Mouse (Mus musculus): ENCODE results near the gene Stard10. TPM values are rescaled to one million over a fixed set of nuclear protein-coding genes. Genes with fewer than 3 reads are reported as not detected.

Stard10 gene
- total and polyA plus RNA-seq, 2 experiments from 2014 or later = 17.2 to 39.3 TPM

DNA sequence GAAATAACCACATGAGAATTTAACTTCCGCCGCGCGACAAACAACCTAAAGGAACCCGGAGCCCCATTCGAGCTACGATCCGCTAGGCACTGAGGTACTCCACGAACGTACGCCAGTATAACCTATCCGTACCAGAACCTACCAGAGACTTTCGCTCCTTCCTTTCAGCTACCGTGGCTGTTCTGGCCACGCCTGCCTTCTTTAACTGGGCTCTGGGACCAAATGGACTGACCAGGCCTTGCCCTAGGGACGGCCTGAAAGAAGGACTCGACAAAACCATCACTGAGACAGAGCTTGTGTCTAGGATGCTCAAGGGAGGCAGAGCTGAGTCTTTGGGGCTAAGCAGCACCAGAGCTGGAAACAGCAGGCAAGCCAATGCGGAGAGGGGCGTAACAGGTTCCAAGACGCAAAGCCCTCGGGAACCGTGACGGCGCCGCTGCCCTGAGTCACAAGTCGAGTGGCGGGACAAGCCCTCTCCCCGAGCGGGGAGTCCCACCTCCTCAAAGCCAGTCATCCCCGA lies 15.5 kb upstream of the Stard10 start:
- no peaks in the 10 kb centered on the region for H3K9me3 ChIP-seq (ENCODE audit: low read length)
- ATAC-seq = peak; percentile 0; the same call in 1 of the 2 replicates
- no peaks in the 10 kb centered on the region for H3K27me3 ChIP-seq (ENCODE audit: insufficient read depth, low read length)
- peak overlapping the region; percentile 60 for H3K9ac ChIP-seq (replicated peaks; ENCODE audit: low read length)
- peak overlapping the region; percentile 73 for H3K4me3 ChIP-seq (ENCODE audit: low read length)
- H3K36me3 ChIP-seq (ENCODE audit: insufficient read depth, low read length) = no peaks in the 10 kb centered on the region
- WGBS = 1% methylated on average over 30 of the region's 30 CpGs
- H3K4me2 ChIP-seq (ENCODE audit: low read depth, low read length) = peak overlapping the region; percentile 82
- peak; percentile 75 for DNase-seq (ENCODE audit: low spot score)
- no peak for TF ChIP-seq CTCF (IDR thresholded peaks at IDR 0.05; ENCODE audit: low read depth)
- 0 out of 2 replicates have a peak, but pooled peaks cover 5% of the 10 kb centered on the region for H3K4me1 ChIP-seq (ENCODE audit: insufficient read depth, low read length)
- peak overlapping the region; percentile 69; the same call in 1 of the 2 replicates for H3K27ac ChIP-seq

DNA sequence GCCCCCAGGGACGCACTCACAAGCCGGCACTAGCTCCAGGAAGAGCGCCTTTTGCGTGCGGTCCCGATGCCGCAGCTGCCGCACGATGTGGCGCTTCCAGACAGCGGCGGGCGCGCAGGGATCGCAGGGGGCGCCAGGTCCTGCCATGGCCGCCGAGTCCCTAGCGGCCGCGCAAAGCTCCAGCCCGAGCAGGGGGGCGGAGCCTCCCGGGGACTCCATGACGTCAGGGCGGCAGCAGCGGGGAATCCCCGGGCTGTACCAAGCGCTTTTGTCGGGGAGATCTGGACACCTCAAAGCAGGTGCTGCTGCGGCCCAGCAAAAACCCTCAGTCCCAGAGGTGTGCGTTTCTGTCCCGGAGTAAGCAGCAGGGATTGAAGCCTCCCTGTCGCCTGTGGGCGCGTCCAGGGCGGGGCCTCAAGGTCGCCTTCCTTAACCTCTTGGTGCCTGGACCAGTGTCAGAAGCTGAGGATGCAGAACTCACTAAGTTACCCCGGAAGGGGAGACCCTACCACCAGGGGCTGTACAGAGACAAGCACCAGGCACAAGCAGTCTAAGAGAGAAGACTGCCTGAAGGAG lies 14.9 kb upstream of the Stard10 start, which contains the start of gene Atg16l2:
Atg16l2 (minus strand) TSS at position 371 of the 576 bp plus-strand sequence.
- Histone ChIP-seq H3K27ac (peak within 1 kb of the TSS; percentile 69; the same call in 1 of the 2 replicates), H3K36me3 (ENCODE audit: insufficient read depth, low read length) (no peaks in the 10 kb centered on the region), H3K9ac (replicated peaks; ENCODE audit: low read length) (peak within 1 kb of the TSS; percentile 60), H3K27me3 (ENCODE audit: insufficient read depth, low read length) (no peaks in the 10 kb centered on the region), H3K4me1 (ENCODE audit: insufficient read depth, low read length) (0 out of 2 replicates have a peak, but pooled peaks cover 1% of the 10 kb centered on the region), H3K4me3 (ENCODE audit: low read length) (peak within 1 kb of the TSS; percentile 73), H3K9me3 (ENCODE audit: low read length) (no peaks in the 10 kb centered on the region), H3K4me2 (ENCODE audit: low read depth, low read length) (peak within 1 kb of the TSS; percentile 82)
- TF ChIP-seq CTCF (IDR thresholded peaks at IDR 0.05; ENCODE audit: low read depth) = peak; percentile 52
- ATAC-seq = peak; percentile 94
- peak; percentile 93 for DNase-seq (ENCODE audit: low spot score)
- 0% methylated on average over 33 of the region's 39 CpGs for WGBS

DNA sequence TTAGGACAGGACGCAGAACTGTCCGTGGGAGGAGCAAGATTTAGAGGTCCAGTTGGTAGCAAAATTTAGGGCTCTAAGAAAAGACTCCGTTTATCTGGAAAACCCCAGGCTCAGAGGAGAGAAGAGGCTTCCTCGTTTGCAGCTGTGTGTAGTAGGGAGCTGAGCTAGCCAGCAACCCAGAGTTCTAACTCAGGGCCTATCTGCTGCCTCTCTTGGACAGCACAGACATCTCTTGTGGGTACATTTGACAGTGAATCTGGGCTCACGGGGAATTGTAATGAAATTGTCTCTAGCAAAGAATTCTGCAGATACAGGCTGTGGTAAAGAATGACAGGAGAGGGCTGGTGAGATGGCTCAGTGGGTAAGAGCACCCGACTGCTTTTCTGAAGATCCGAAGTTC lies 14.2 kb upstream of the Stard10 start:
- Histone ChIP-seq H3K9ac (replicated peaks; ENCODE audit: low read length) (peak overlapping the region; percentile 60), H3K4me1 (ENCODE audit: insufficient read depth, low read length) (no peaks in the 10 kb centered on the region), H3K4me2 (ENCODE audit: low read depth, low read length) (peak overlapping the region; percentile 82), H3K27ac (peak overlapping the region; percentile 69; the same call in 1 of the 2 replicates), H3K9me3 (ENCODE audit: low read length) (no peaks in the 10 kb centered on the region), H3K4me3 (ENCODE audit: low read length) (peak overlapping the region; percentile 73), H3K36me3 (ENCODE audit: insufficient read depth, low read length) (no peaks in the 10 kb centered on the region), H3K27me3 (ENCODE audit: insufficient read depth, low read length) (no peaks in the 10 kb centered on the region)
- DNase-seq (ENCODE audit: low spot score) (no peak), ATAC-seq (no peak)
- TF ChIP-seq CTCF (IDR thresholded peaks at IDR 0.05; ENCODE audit: low read depth) = no peak
- 23% methylated on average over 7 of the region's 7 CpGs for WGBS

DNA sequence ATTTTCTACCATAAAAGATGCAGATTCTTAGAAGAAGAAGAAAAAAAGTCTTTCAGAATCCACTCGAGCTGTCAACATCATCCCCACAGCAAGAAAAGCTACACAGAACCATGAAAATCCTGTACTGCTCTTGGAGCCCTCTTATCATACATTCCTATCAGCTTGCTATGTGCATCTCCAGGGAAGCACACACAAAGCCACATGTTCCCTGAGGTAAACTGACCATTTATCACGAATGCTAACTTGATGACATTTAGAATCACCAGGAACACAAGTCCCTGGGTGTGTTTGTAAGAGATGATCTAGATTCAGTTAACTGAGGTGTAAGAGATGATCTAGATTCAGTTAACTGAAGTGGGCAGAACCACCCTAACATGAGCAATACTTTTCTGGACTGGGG lies 10.0 kb upstream of the Stard10 start:
- 53% methylated on average over 2 of the region's 2 CpGs for WGBS

DNA sequence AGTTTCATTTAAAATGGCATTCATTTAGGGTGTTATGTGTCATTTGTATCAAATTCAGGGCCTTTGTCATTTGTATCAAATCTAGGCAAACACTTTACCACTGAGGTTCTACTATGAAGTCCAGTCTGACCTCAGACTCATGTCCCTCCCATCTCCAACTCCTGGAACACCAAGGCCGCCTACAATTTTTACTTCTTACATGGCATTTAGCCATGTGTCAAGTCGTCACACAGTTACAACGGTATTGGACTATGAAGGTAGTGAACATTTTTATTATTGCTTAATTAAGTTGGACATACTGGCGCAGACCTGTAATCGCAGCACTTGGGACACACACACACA lies 6.9 kb upstream of the Stard10 start:
- H3K36me3 ChIP-seq (ENCODE audit: insufficient read depth, low read length) = no peaks in the 10 kb centered on the region
- ATAC-seq = no peak
- no peaks in the 10 kb centered on the region for H3K9me3 ChIP-seq (ENCODE audit: low read length)
- H3K27me3 ChIP-seq (ENCODE audit: insufficient read depth, low read length) = no peaks in the 10 kb centered on the region
- H3K4me3 ChIP-seq (ENCODE audit: low read length) = peak overlapping the region; percentile 48
- peak overlapping the region; percentile 61 for H3K4me2 ChIP-seq (ENCODE audit: low read depth, low read length)
- peak overlapping the region; percentile 42 for H3K9ac ChIP-seq (replicated peaks; ENCODE audit: low read length)
- no peaks in the 10 kb centered on the region for H3K4me1 ChIP-seq (ENCODE audit: insufficient read depth, low read length)
- WGBS = 23% methylated on average over 5 of the region's 5 CpGs
- H3K27ac ChIP-seq = peak overlapping the region; percentile 91
- no peak for DNase-seq (ENCODE audit: low spot score)
- no peak for TF ChIP-seq CTCF (IDR thresholded peaks at IDR 0.05; ENCODE audit: low read depth)

More for the DNA sequence above, 10.0 kb upstream of the Stard10 start:
- ATAC-seq = no peak
- H3K9ac ChIP-seq (replicated peaks; ENCODE audit: low read length) = no peak overlapping the region
- H3K4me2 ChIP-seq (ENCODE audit: low read depth, low read length) = no peak overlapping the region
- no peaks in the 10 kb centered on the region for H3K27me3 ChIP-seq (ENCODE audit: insufficient read depth, low read length)
- H3K27ac ChIP-seq = no peak overlapping the region
- H3K4me1 ChIP-seq (ENCODE audit: insufficient read depth, low read length) = no peaks in the 10 kb centered on the region
- no peaks in the 10 kb centered on the region for H3K36me3 ChIP-seq (ENCODE audit: insufficient read depth, low read length)
- TF ChIP-seq CTCF (IDR thresholded peaks at IDR 0.05; ENCODE audit: low read depth) = no peak
- H3K9me3 ChIP-seq (ENCODE audit: low read length) = no peaks in the 10 kb centered on the region
- H3K4me3 ChIP-seq (ENCODE audit: low read length) = no peak overlapping the region
- no peak for DNase-seq (ENCODE audit: low spot score)

DNA sequence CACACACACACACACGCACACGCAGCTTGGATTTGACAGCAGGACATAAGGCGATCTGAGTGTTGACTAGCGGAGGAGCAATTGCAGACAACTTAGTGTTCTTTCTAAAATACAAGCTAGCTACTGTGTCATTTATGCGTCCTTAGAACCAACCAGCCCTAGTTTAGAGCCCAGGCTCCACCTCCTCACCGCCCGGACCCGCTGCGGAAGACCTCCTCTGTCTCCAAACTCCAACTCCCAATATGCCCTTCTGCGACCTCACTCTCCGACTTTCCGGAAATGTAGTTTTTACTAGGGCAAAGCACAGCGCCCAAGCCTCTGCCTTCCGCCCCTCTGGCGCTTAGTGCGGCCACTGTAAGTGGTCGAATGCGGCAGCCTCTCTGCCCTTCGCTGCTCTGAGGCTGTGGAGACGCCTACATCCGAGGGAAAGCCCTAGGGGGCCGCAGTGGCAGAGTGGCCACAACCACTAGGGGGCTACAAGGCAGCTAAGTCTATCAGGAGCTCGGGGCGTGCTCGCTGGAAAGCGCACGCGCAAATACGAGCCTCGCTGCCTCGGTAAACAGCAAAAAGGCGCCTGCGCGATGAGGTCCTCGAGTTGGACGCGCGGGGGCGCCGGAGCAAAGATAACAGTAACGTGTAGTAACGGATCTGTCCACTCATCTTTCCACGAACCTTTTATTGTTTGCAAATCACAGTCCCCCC lies 6.4 kb upstream of the Stard10 start:
- Histone ChIP-seq H3K4me3 (ENCODE audit: low read length) (peak overlapping the region; percentile 48), H3K9me3 (ENCODE audit: low read length) (no peaks in the 10 kb centered on the region), H3K4me1 (ENCODE audit: insufficient read depth, low read length) (no peaks in the 10 kb centered on the region), H3K36me3 (ENCODE audit: insufficient read depth, low read length) (no peaks in the 10 kb centered on the region), H3K4me2 (ENCODE audit: low read depth, low read length) (peak overlapping the region; percentile 61), H3K9ac (replicated peaks; ENCODE audit: low read length) (peak overlapping the region; percentile 42), H3K27me3 (ENCODE audit: insufficient read depth, low read length) (no peaks in the 10 kb centered on the region), H3K27ac (peak overlapping the region; percentile 91)
- peak; percentile 94 for TF ChIP-seq CTCF (IDR thresholded peaks at IDR 0.05; ENCODE audit: low read depth)
- ATAC-seq = peak; percentile 96
- DNase-seq (ENCODE audit: low spot score) = peak; percentile 100
- WGBS = under 1% methylated on average over 43 of the region's 43 CpGs

All from hindbrain, postnatal 0 days (tissue).